In genomic region chr8:47676631-47677030, GRCm38 (mm10) we compare ENCODE assay signal across 8 mouse cellular contexts. TPM values are rescaled to one million over a fixed set of nuclear protein-coding genes. Genes with fewer than 3 reads are reported as not detected.
A peak's percentile ranks its signal among the peaks of the same experiment; 100 is the strongest.
DNase-seq lines count a peak whose midpoint lies in the region; ATAC-seq and TF ChIP-seq lines count a peak whose summit lies in the region.
"Had no signal": no experiment of that assay in that cellular context is flagged by ENCODE, and none has a peak within 500 bp of the region (broad histone marks: within the 10 kb centered on the region; RNA-seq: fewer than 3 reads in every experiment).

No protein-coding gene starts in this region.

- no peak for ATAC-seq in megakaryocyte, adult 5-6 weeks (ENCODE audit: poor library complexity, severe bottlenecking)
- ATAC-seq in limb, embryonic 14.5 days (ENCODE audit: low FRiP score, low read depth) = no peak
- no peak for ATAC-seq in stomach, embryonic 16.5 days (ENCODE audit: insufficient read depth, low FRiP score)

- H3K27me3 ChIP-seq in megakaryocyte, embryonic 14.5 days (replicated peaks) = no peaks in the 10 kb centered on the region
- H3K27me3 ChIP-seq in limb, embryonic 14.5 days (ENCODE audit: control insufficient read depth, insufficient read depth, low read length) = no peaks in the 10 kb centered on the region
- H3K27me3 ChIP-seq in stomach, embryonic 16.5 days (ENCODE audit: control insufficient read depth, insufficient read depth, low read length) = no peaks in the 10 kb centered on the region

- no peak for TF ChIP-seq POLR2A in embryonic fibroblast, embryonic 13.5 days (IDR thresholded peaks at IDR 0.05; ENCODE audit: low read depth, low read length)
- no peak for TF ChIP-seq POLR2A in limb, embryonic 14.5 days (IDR thresholded peaks at IDR 0.05; ENCODE audit: borderline replicate concordance, extremely low read depth, insufficient read depth, insufficient read length)

- no peak overlapping the region for H3K9ac ChIP-seq in limb, embryonic 14.5 days (ENCODE audit: low read depth, low read length, severe bottlenecking)
- no peak overlapping the region for H3K9ac ChIP-seq in stomach, embryonic 16.5 days (ENCODE audit: low read length)

- no peaks in the 10 kb centered on the region for H3K9me3 ChIP-seq in megakaryocyte, embryonic 14.5 days
- no peaks in the 10 kb centered on the region for H3K9me3 ChIP-seq in limb, embryonic 14.5 days (ENCODE audit: control insufficient read depth, low read length)
- H3K9me3 ChIP-seq in stomach, embryonic 16.5 days (replicated peaks; ENCODE audit: control insufficient read depth, low read length) = no peaks in the 10 kb centered on the region

- peak overlapping the region; percentile 100 for H3K4me3 ChIP-seq in megakaryocyte, embryonic 14.5 days (replicated peaks)
- H3K4me3 ChIP-seq in embryonic fibroblast, embryonic 13.5 days (ENCODE audit: insufficient read depth, low read length) = peak overlapping the region; percentile 7; the same call in 1 of the 2 replicates
- H3K4me3 ChIP-seq in limb, embryonic 14.5 days (replicated peaks; ENCODE audit: low read length) = peak overlapping the region; percentile 89
- peak overlapping the region; percentile 98 for H3K4me3 ChIP-seq in stomach, embryonic 16.5 days (replicated peaks; ENCODE audit: low read length)

- H3K36me3 ChIP-seq in megakaryocyte, embryonic 14.5 days (replicated peaks; ENCODE audit: low read length) = peaks cover 24% of the 10 kb centered on the region
- 0 out of 2 replicates have a peak, but pooled peaks cover 4% of the 10 kb centered on the region for H3K36me3 ChIP-seq in limb, embryonic 14.5 days (ENCODE audit: control insufficient read depth, insufficient read depth, low read length)
- no peaks in the 10 kb centered on the region for H3K36me3 ChIP-seq in stomach, embryonic 16.5 days (ENCODE audit: control insufficient read depth, insufficient read depth, low read length)

- H3K4me1 ChIP-seq in megakaryocyte, embryonic 14.5 days = peaks cover 50% of the 10 kb centered on the region
- no peaks in the 10 kb centered on the region for H3K4me1 ChIP-seq in embryonic fibroblast, embryonic 13.5 days (ENCODE audit: control insufficient read depth, insufficient read depth, low read length)
- H3K4me1 ChIP-seq in limb, embryonic 14.5 days (ENCODE audit: control insufficient read depth, insufficient read depth, low read length) = peaks cover 11% of the 10 kb centered on the region
- peaks cover 9% of the 10 kb centered on the region; the same call in 1 of the 2 replicates for H3K4me1 ChIP-seq in stomach, embryonic 16.5 days (ENCODE audit: control insufficient read depth, insufficient read depth, low read length)

- WGBS in limb, embryonic 14.5 days = 56% methylated on average over 2 of the region's 2 CpGs
- 52% methylated on average over 2 of the region's 2 CpGs for WGBS in stomach, embryonic 16.5 days

- H3K27ac ChIP-seq in embryonic fibroblast, embryonic 13.5 days (ENCODE audit: insufficient read depth, low read length) = no peak overlapping the region
- H3K27ac ChIP-seq in limb, embryonic 14.5 days (replicated peaks; ENCODE audit: low read depth, low read length) = no peak overlapping the region
- 0 out of 2 replicates have a peak overlapping the region, but pooled peaks have one; percentile 17 for H3K27ac ChIP-seq in stomach, embryonic 16.5 days (ENCODE audit: low read length)

- H3K4me2 ChIP-seq in limb, embryonic 14.5 days (replicated peaks; ENCODE audit: low read depth, low read length, severe bottlenecking) = peak overlapping the region; percentile 64
- H3K4me2 ChIP-seq in stomach, embryonic 16.5 days (ENCODE audit: low read depth, low read length) = peak overlapping the region; percentile 58

- no peak for TF ChIP-seq CTCF in embryonic fibroblast, embryonic 13.5 days (IDR thresholded peaks at IDR 0.05; ENCODE audit: borderline replicate concordance, insufficient read depth, low read length)

- no peak for DNase-seq in limb, embryonic 14.5 days (ENCODE audit: low spot score)
- no peak for DNase-seq in gastrocnemius, postnatal 10 days
- DNase-seq in spleen, postnatal 10 days (ENCODE audit: low spot score in 2 of 2) = no peak
- DNase-seq: kidney, postnatal 25 days had no signal

RNA-seq across cellular contexts. Expression of gene Ing2, which starts 1.3 kb away (rescaled TPM):
- 5.4 and 5.7 TPM in 2 replicates for polyA plus RNA-seq in megakaryocyte, embryonic 14.5 days (2012; ENCODE audit: insufficient read depth, low replicate concordance)
- 51.2 and 52.0 TPM in 2 replicates for total RNA-seq in megakaryocyte, adult 5-6 weeks (2015)
- 23.7 and 32.1 TPM in 2 replicates for total RNA-seq in megakaryocyte, adult 5-6 weeks (2017)
- 18.9 and 24.4 TPM in 2 replicates for polyA plus RNA-seq in embryonic fibroblast, embryonic 13.5 days (2011; ENCODE audit: insufficient read length, low read depth, missing spikeins)
- polyA plus RNA-seq in limb, embryonic 14.5 days (2012; rRNA removed) = 9.0 and 19.8 TPM in 2 replicates
- 12.1 and 13.2 TPM in 2 replicates for polyA plus RNA-seq in limb, embryonic 14.5 days (2014; fragmentation: Nextera tagmentation; extraction: Ambion mirVana)
- 7.6 and 9.5 TPM in 2 replicates for polyA plus RNA-seq in stomach, embryonic 16.5 days (2015; fragmentation: Nextera tagmentation; extraction: Ambion mirVana)
- total RNA-seq in gastrocnemius, postnatal 10 days (2021) = 10 to 100 TPM; 28.9 to 31.6 TPM

RNA-seq across cellular contexts. Expression of gene Cdkn2aip, which starts 37.1 kb away (rescaled TPM):
- polyA plus RNA-seq in megakaryocyte, embryonic 14.5 days (2012; ENCODE audit: insufficient read depth, low replicate concordance) = 4.5 and 5.9 TPM in 2 replicates
- total RNA-seq in megakaryocyte, adult 5-6 weeks (2015) = 9.8 and 11.2 TPM in 2 replicates
- total RNA-seq in megakaryocyte, adult 5-6 weeks (2017) = 19.1 and 23.4 TPM in 2 replicates
- 9.8 and 10.4 TPM in 2 replicates for polyA plus RNA-seq in embryonic fibroblast, embryonic 13.5 days (2011; ENCODE audit: insufficient read length, low read depth, missing spikeins)
- polyA plus RNA-seq in limb, embryonic 14.5 days (2012; rRNA removed) = 11.6 and 13.5 TPM in 2 replicates
- 22.3 and 25.9 TPM in 2 replicates for polyA plus RNA-seq in limb, embryonic 14.5 days (2014; fragmentation: Nextera tagmentation; extraction: Ambion mirVana)
- 18.6 and 18.8 TPM in 2 replicates for polyA plus RNA-seq in stomach, embryonic 16.5 days (2015; fragmentation: Nextera tagmentation; extraction: Ambion mirVana)
- total RNA-seq in gastrocnemius, postnatal 10 days (2021) = 1 to 10 TPM; 5.5 to 6.7 TPM

Comparison
In these comparisons a context has a peak if more than half of its experiments do, and no peak if none do; other contexts are left out.
1. H3K4me3 ChIP-seq: peak in every context shown above with its lines; median percentile 100 in megakaryocyte, embryonic 14.5 days; 98 in stomach, embryonic 16.5 days; 89 in limb, embryonic 14.5 days; 7 in embryonic fibroblast, embryonic 13.5 days.